Mouse (Mus musculus): ENCODE data around the gene Bnipl. TPM values are rescaled to one million over a fixed set of nuclear protein-coding genes. Genes with fewer than 3 reads are reported as not detected.

Gene Bnipl
- polyA plus RNA-seq, 1 experiment = 4.1 TPM

- no peaks in the 10 kb centered on the region for H3K27me3 ChIP-seq (ENCODE audit: control insufficient read depth, insufficient read depth, low read length, poor library complexity, severe bottlenecking)
- peak overlapping the region; percentile 70 for H3K4me3 ChIP-seq (ENCODE audit: low read depth, low read length)
- H3K36me3 ChIP-seq (ENCODE audit: control insufficient read depth, insufficient read depth, low read length, poor library complexity, severe bottlenecking) = peaks cover 2% of the 10 kb centered on the region; the same call in 1 of the 2 replicates
- no peaks in the 10 kb centered on the region for H3K4me1 ChIP-seq (ENCODE audit: control insufficient read depth, insufficient read depth, low read length)
- TF ChIP-seq EP300 (IDR thresholded peaks at IDR 0.05; ENCODE audit: insufficient read depth, low read depth, low read length) (peak; percentile 45; the same call in 1 of the 2 replicates), CTCF (IDR thresholded peaks at IDR 0.05; ENCODE audit: low read depth, low read length) (no peak), POLR2A (IDR thresholded peaks at IDR 0.05; ENCODE audit: insufficient read depth, low read length) (no peak)
- peak overlapping the region; percentile 65 for H3K9ac ChIP-seq (ENCODE audit: low read depth, poor library complexity, severe bottlenecking)
- H3K27ac ChIP-seq (ENCODE audit: insufficient read depth, low read length) = peak overlapping the region; percentile 95
- no peaks in the 10 kb centered on the region for H3K9me3 ChIP-seq (replicated peaks; ENCODE audit: control insufficient read depth, insufficient read depth, low read length, poor library complexity, severe bottlenecking)
Measured at GRCm38 (mm10) chr3:95282865-95283588, 32.0 kb upstream of the Bnipl start.

- no peak for TF ChIP-seq POLR2A (IDR thresholded peaks at IDR 0.05; ENCODE audit: insufficient read depth, low read length)
- no peak for TF ChIP-seq CTCF (IDR thresholded peaks at IDR 0.05; ENCODE audit: low read depth, low read length)
- no peak for TF ChIP-seq EP300 (IDR thresholded peaks at IDR 0.05; ENCODE audit: insufficient read depth, low read depth, low read length)
- Histone ChIP-seq H3K9ac (ENCODE audit: low read depth, poor library complexity, severe bottlenecking) (peak overlapping the region; percentile 65), H3K4me3 (ENCODE audit: low read depth, low read length) (peak overlapping the region; percentile 70), H3K36me3 (ENCODE audit: control insufficient read depth, insufficient read depth, low read length, poor library complexity, severe bottlenecking) (no peaks in the 10 kb centered on the region), H3K27ac (ENCODE audit: insufficient read depth, low read length) (peak overlapping the region; percentile 95), H3K9me3 (replicated peaks; ENCODE audit: control insufficient read depth, insufficient read depth, low read length, poor library complexity, severe bottlenecking) (no peaks in the 10 kb centered on the region), H3K4me1 (ENCODE audit: control insufficient read depth, insufficient read depth, low read length) (no peaks in the 10 kb centered on the region), H3K27me3 (ENCODE audit: control insufficient read depth, insufficient read depth, low read length, poor library complexity, severe bottlenecking) (no peaks in the 10 kb centered on the region)
Measured at GRCm38 (mm10) chr3:95282381-95282864, 31.4 kb upstream of the Bnipl start.

GRCm38 (mm10) chr3:95281216-95282126, 30.5 kb upstream of the Bnipl start, which contains the start of the genes Mindy1 and Prune1:
Gene Mindy1 (plus strand): TSS chr3:95281345.
Gene Prune1 (minus strand): TSS chr3:95282076.
- Histone ChIP-seq H3K27me3 (ENCODE audit: control insufficient read depth, insufficient read depth, low read length, poor library complexity, severe bottlenecking) (no peaks in the 10 kb centered on the region), H3K27ac (ENCODE audit: insufficient read depth, low read length) (peak within 1 kb of the TSS; percentile 95), H3K9ac (ENCODE audit: low read depth, poor library complexity, severe bottlenecking) (peak within 1 kb of the TSS; percentile 72), H3K9me3 (replicated peaks; ENCODE audit: control insufficient read depth, insufficient read depth, low read length, poor library complexity, severe bottlenecking) (no peaks in the 10 kb centered on the region), H3K36me3 (ENCODE audit: control insufficient read depth, insufficient read depth, low read length, poor library complexity, severe bottlenecking) (no peaks in the 10 kb centered on the region), H3K4me1 (ENCODE audit: control insufficient read depth, insufficient read depth, low read length) (peaks cover 2% of the 10 kb centered on the region), H3K4me3 (ENCODE audit: low read depth, low read length) (peak within 1 kb of the TSS; percentile 86)
- no peak for TF ChIP-seq POLR2A (IDR thresholded peaks at IDR 0.05; ENCODE audit: insufficient read depth, low read length)
- no peak for TF ChIP-seq EP300 (IDR thresholded peaks at IDR 0.05; ENCODE audit: insufficient read depth, low read depth, low read length)
- no peak for TF ChIP-seq CTCF (IDR thresholded peaks at IDR 0.05; ENCODE audit: low read depth, low read length)

GRCm38 (mm10) chr3:95280747-95281146, 29.8 kb upstream of the Bnipl start:
- Histone ChIP-seq H3K27me3 (ENCODE audit: control insufficient read depth, insufficient read depth, low read length, poor library complexity, severe bottlenecking) (no peaks in the 10 kb centered on the region), H3K27ac (ENCODE audit: insufficient read depth, low read length) (peak overlapping the region; percentile 65)
- TF ChIP-seq CTCF (IDR thresholded peaks at IDR 0.05; ENCODE audit: low read depth, low read length) (no peak), POLR2A (IDR thresholded peaks at IDR 0.05; ENCODE audit: insufficient read depth, low read length) (no peak), EP300 (IDR thresholded peaks at IDR 0.05; ENCODE audit: insufficient read depth, low read depth, low read length) (no peak)

GRCm38 (mm10) chr3:95277149-95277551, 26.2 kb upstream of the Bnipl start:
- no peaks in the 10 kb centered on the region for H3K36me3 ChIP-seq (ENCODE audit: control insufficient read depth, insufficient read depth, low read length, poor library complexity, severe bottlenecking)
- peak overlapping the region; percentile 40 for H3K27ac ChIP-seq (ENCODE audit: insufficient read depth, low read length)
- H3K4me1 ChIP-seq (ENCODE audit: control insufficient read depth, insufficient read depth, low read length) = peaks cover 2% of the 10 kb centered on the region
- no peaks in the 10 kb centered on the region for H3K27me3 ChIP-seq (ENCODE audit: control insufficient read depth, insufficient read depth, low read length, poor library complexity, severe bottlenecking)
- H3K4me3 ChIP-seq (ENCODE audit: low read depth, low read length) = no peak overlapping the region
- TF ChIP-seq POLR2A (IDR thresholded peaks at IDR 0.05; ENCODE audit: insufficient read depth, low read length) (no peak), EP300 (IDR thresholded peaks at IDR 0.05; ENCODE audit: insufficient read depth, low read depth, low read length) (no peak), CTCF (IDR thresholded peaks at IDR 0.05; ENCODE audit: low read depth, low read length) (no peak)
- no peak overlapping the region for H3K9ac ChIP-seq (ENCODE audit: low read depth, poor library complexity, severe bottlenecking)
- H3K9me3 ChIP-seq (replicated peaks; ENCODE audit: control insufficient read depth, insufficient read depth, low read length, poor library complexity, severe bottlenecking) = no peaks in the 10 kb centered on the region

More at GRCm38 (mm10) chr3:95280747-95281146, 29.8 kb upstream of the Bnipl start:
- H3K4me1 ChIP-seq (ENCODE audit: control insufficient read depth, insufficient read depth, low read length) = peaks cover 2% of the 10 kb centered on the region
- H3K36me3 ChIP-seq (ENCODE audit: control insufficient read depth, insufficient read depth, low read length, poor library complexity, severe bottlenecking) = no peaks in the 10 kb centered on the region
- H3K9ac ChIP-seq (ENCODE audit: low read depth, poor library complexity, severe bottlenecking) = peak overlapping the region; percentile 72
- no peaks in the 10 kb centered on the region for H3K9me3 ChIP-seq (replicated peaks; ENCODE audit: control insufficient read depth, insufficient read depth, low read length, poor library complexity, severe bottlenecking)
- peak overlapping the region; percentile 86 for H3K4me3 ChIP-seq (ENCODE audit: low read depth, low read length)
